Mouse (Mus musculus) hindbrain, embryonic 11.5 days (tissue): ENCODE results near the gene Pigyl. TPM values are rescaled to one million over a fixed set of nuclear protein-coding genes. Genes with fewer than 3 reads are reported as not detected.
A peak's percentile ranks its signal among the peaks of the same experiment; 100 is the strongest.

Experiments used
- ATAC-seq: fragments of 200-750 bp; cut with Nextera tagmentation; 2 replicates; pipeline ENCODE4 v1.8.0; 2017; ENCODE audit warnings: mild to moderate bottlenecking, moderate TSS enrichment, moderate library complexity; ENCODE audit not compliant: low FRiP score
- DNase-seq: peaks from one replicate; pipeline ENCODE4 v3.0.0-alpha.2; 2015; ENCODE audit warnings: low spot score
- H3K27ac ChIP-seq: fragments of 300-500 bp; sonication (generic); 2 replicates; pipeline ENCODE4 v1.5.1; 2014; ENCODE audit warnings: mild to moderate bottlenecking, low read depth, low read length
- H3K27me3 ChIP-seq: fragments of 300-500 bp; sonication (generic); 2 replicates; pipeline ENCODE4 v1.6.1; 2014; ENCODE audit warnings: mild to moderate bottlenecking, low read length, moderate library complexity, mixed read lengths; ENCODE audit not compliant: control insufficient read depth, insufficient read depth
- H3K36me3 ChIP-seq: fragments of 300-500 bp; sonication (generic); 2 replicates; pipeline ENCODE4 v1.6.1; 2014; ENCODE audit warnings: mild to moderate bottlenecking, low read length, moderate library complexity, mixed read lengths; ENCODE audit not compliant: control insufficient read depth, insufficient read depth
- H3K4me1 ChIP-seq: fragments of 300-500 bp; sonication (generic); replicated peaks from 2 replicates; pipeline ENCODE4 v1.6.1; 2014; ENCODE audit warnings: low read length, mixed read lengths; ENCODE audit not compliant: control insufficient read depth, insufficient read depth
- H3K4me2 ChIP-seq: fragments of 300-500 bp; sonication (generic); replicated peaks from 2 replicates; pipeline ENCODE4 v1.6.1; 2014; ENCODE audit warnings: mild to moderate bottlenecking, low read depth, low read length
- H3K4me3 ChIP-seq: fragments of 300-500 bp; sonication (generic); 2 replicates; pipeline ENCODE4 v1.5.1; 2014; ENCODE audit warnings: low read depth, low read length
- H3K9ac ChIP-seq: fragments of 300-500 bp; sonication (generic); 2 replicates; pipeline ENCODE4 v1.6.1; 2014; ENCODE audit warnings: low read depth, low read length
- H3K9me3 ChIP-seq: fragments of 300-500 bp; sonication (generic); 2 replicates; pipeline ENCODE4 v1.6.1; 2016; ENCODE audit warnings: low read length; ENCODE audit not compliant: control insufficient read depth
- WGBS: fragments of 180-500 bp; shearing (Covaris S2); extraction: QIAGEN DNeasy Blood & Tissue Kit; methylation state at CpG from one replicate; pipeline ENCODE4 v1.1.7; 2014; 5-methylcytosine and 5-hydroxymethylcytosine counted together
- polyA plus RNA-seq: library from polyadenylated mRNA; unstranded; fragments of >200 nt; fragmentation: Nextera tagmentation; extraction: Ambion mirVana; gene quantifications from 2 replicates; pipeline ENCODE4 v1.2.1, GENCODE M21; 2014

Pigyl gene
- polyA plus RNA-seq, 1 experiment from 2014 or later = 64.1 TPM

GRCm38 (mm10) chr9:22135644-22136390 is 20.8 kb upstream of the Pigyl start, which contains the start of gene Acp5:
TSS of gene Acp5 (minus strand) at chr9:22135711.
- Histone ChIP-seq H3K27ac (no peak within 1 kb of the TSS), H3K36me3 (no peaks in the 10 kb centered on the region), H3K4me1 (0 out of 2 replicates have a peak, but pooled peaks cover 2% of the 10 kb centered on the region), H3K27me3 (peaks cover 13% of the 10 kb centered on the region), H3K9me3 (no peaks in the 10 kb centered on the region), H3K9ac (no peak within 1 kb of the TSS), H3K4me3 (no peak within 1 kb of the TSS), H3K4me2 (no peak within 1 kb of the TSS)
- ATAC-seq (no peak), DNase-seq (no peak)
- 68% methylated on average over 7 of the region's 7 CpGs for WGBS

GRCm38 (mm10) chr9:22136765-22137547 is 19.7 kb upstream of the Pigyl start:
- Histone ChIP-seq H3K36me3 (no peaks in the 10 kb centered on the region), H3K9ac (no peak overlapping the region), H3K9me3 (no peaks in the 10 kb centered on the region), H3K27me3 (peaks cover 6% of the 10 kb centered on the region), H3K4me2 (0 out of 2 replicates have a peak overlapping the region, but pooled peaks have one; percentile 7), H3K27ac (no peak overlapping the region), H3K4me1 (no peaks in the 10 kb centered on the region), H3K4me3 (no peak overlapping the region)
- DNase-seq (peak; percentile 50), ATAC-seq (no peak)
- 10% methylated on average over 23 of the region's 23 CpGs for WGBS

GRCm38 (mm10) chr9:22138480-22138879 is 18.2 kb upstream of the Pigyl start:
- Histone ChIP-seq H3K36me3 (no peaks in the 10 kb centered on the region), H3K9me3 (no peaks in the 10 kb centered on the region), H3K27ac (no peak overlapping the region), H3K4me1 (no peaks in the 10 kb centered on the region), H3K4me3 (no peak overlapping the region), H3K9ac (no peak overlapping the region), H3K4me2 (no peak overlapping the region), H3K27me3 (0 out of 2 replicates have a peak, but pooled peaks cover 2% of the 10 kb centered on the region)
- 37% methylated on average over 2 of the region's 2 CpGs for WGBS
- ATAC-seq (no peak), DNase-seq (peak; percentile 72)

- 91% methylated on average over 5 of the region's 5 CpGs for WGBS
Measured at GRCm38 (mm10) chr9:22139746-22140145, 16.9 kb upstream of the Pigyl start.

GRCm38 (mm10) chr9:22143108-22144037 is 13.3 kb upstream of the Pigyl start:
- DNase-seq = peak; percentile 94
- ATAC-seq = peak; percentile 66
- Histone ChIP-seq H3K27me3 (no peaks in the 10 kb centered on the region), H3K4me3 (no peak overlapping the region), H3K4me2 (no peak overlapping the region), H3K9ac (no peak overlapping the region), H3K9me3 (no peaks in the 10 kb centered on the region), H3K4me1 (no peaks in the 10 kb centered on the region), H3K27ac (no peak overlapping the region), H3K36me3 (no peaks in the 10 kb centered on the region)
- WGBS = 60% methylated on average over 17 of the region's 17 CpGs

More at GRCm38 (mm10) chr9:22139746-22140145, 16.9 kb upstream of the Pigyl start:
- Histone ChIP-seq H3K27ac (no peak overlapping the region), H3K4me2 (no peak overlapping the region), H3K4me1 (no peaks in the 10 kb centered on the region), H3K36me3 (no peaks in the 10 kb centered on the region), H3K4me3 (no peak overlapping the region), H3K9me3 (no peaks in the 10 kb centered on the region), H3K27me3 (0 out of 2 replicates have a peak, but pooled peaks cover 2% of the 10 kb centered on the region), H3K9ac (no peak overlapping the region)
- DNase-seq (no peak), ATAC-seq (no peak)

- 84% methylated on average over 7 of the region's 8 CpGs for WGBS
- Histone ChIP-seq H3K27ac (no peak overlapping the region), H3K4me2 (no peak overlapping the region), H3K4me3 (no peak overlapping the region), H3K4me1 (no peaks in the 10 kb centered on the region), H3K9ac (no peak overlapping the region), H3K9me3 (no peaks in the 10 kb centered on the region), H3K27me3 (no peaks in the 10 kb centered on the region), H3K36me3 (no peaks in the 10 kb centered on the region)
- DNase-seq (no peak), ATAC-seq (no peak)
Measured at GRCm38 (mm10) chr9:22144304-22144965, 12.2 kb upstream of the Pigyl start.

- Histone ChIP-seq H3K27ac (no peak overlapping the region), H3K27me3 (no peaks in the 10 kb centered on the region), H3K36me3 (no peaks in the 10 kb centered on the region), H3K9ac (no peak overlapping the region), H3K4me1 (no peaks in the 10 kb centered on the region), H3K4me3 (no peak overlapping the region), H3K4me2 (no peak overlapping the region), H3K9me3 (no peaks in the 10 kb centered on the region)
- ATAC-seq = no peak
- 77% methylated on average over 20 of the region's 20 CpGs for WGBS
- no peak for DNase-seq
Measured at GRCm38 (mm10) chr9:22149426-22150248, 7.0 kb upstream of the Pigyl start.
